Mouse (Mus musculus) layer of hippocampus, adult 18-20 months (tissue): ENCODE measurements around the gene Tob2. TPM values are rescaled to one million over a fixed set of nuclear protein-coding genes. Genes with fewer than 3 reads are reported as not detected.
A peak's percentile ranks its signal among the peaks of the same experiment; 100 is the strongest.

ENCODE experiments used
- DNase-seq, 2 experiments: peaks; one replicate each; pipeline ENCODE4 v3.0.0; 2022; ENCODE audit warnings: low spot score in 2 of 2
- total RNA-seq, 2 experiments: library from RNA; stranded (reverse); gene quantifications; 2 replicates each; pipeline ENCODE4 v1.2.3; 2021

The Tob2 gene
- total RNA-seq, 2 experiments from 2014 or later = 33.8 to 45.2 TPM

DNA sequence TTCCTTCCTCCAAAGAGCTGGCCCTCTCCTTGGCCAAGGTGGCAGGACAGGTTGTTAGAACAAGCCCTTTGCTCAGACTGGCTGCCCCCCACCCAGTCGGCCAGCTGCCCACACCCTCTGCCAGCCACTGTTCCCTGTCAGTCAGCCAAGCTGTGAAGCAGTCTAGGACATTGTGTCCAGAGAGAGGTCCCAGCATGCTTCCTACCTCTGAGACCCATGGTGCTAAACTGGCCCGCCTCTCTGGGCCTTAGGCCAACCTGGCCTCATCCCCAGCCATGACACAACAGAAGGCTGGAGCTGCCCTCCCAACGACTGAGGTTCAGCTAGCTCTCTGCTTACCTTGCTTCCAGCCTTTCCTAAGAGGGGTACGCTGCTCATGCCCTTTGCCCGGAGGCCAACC is 19.0 kb downstream of the Tob2 start:
- DNase-seq = peak in 1 of 2 experiments; percentile 87

DNA sequence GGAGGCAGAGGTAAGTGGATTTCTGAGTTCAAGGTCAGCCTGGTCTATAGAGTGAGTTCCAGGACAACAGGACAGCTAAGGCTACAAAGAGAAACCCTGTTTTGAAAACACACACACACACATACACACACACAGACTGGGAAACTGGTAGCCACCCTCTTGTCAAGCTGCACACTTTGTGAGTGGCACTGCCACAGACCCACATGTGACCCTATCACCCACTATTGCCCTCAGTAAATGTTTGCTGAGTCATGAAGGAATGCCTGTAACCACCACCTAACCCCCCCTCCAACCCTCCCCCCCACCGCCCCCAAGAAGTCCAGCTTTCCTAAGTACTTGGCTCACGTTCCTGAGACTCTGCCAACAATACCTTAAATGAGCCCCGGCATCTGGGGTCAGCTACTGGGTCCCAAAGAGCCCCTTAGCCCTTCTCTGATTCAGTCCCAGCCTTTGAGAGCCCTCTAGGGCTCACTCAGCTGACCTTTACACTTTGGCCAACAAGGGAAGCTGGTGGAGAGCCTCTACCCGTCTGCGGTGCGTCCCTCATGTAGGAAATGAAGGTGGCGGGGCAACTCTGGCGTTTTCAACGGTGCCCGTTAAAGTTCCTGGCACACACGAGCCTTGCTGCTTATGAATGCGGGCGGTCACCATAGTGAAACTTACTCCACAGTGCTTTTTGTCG is 19.9 kb downstream of the Tob2 start:
- DNase-seq = no peak

DNA sequence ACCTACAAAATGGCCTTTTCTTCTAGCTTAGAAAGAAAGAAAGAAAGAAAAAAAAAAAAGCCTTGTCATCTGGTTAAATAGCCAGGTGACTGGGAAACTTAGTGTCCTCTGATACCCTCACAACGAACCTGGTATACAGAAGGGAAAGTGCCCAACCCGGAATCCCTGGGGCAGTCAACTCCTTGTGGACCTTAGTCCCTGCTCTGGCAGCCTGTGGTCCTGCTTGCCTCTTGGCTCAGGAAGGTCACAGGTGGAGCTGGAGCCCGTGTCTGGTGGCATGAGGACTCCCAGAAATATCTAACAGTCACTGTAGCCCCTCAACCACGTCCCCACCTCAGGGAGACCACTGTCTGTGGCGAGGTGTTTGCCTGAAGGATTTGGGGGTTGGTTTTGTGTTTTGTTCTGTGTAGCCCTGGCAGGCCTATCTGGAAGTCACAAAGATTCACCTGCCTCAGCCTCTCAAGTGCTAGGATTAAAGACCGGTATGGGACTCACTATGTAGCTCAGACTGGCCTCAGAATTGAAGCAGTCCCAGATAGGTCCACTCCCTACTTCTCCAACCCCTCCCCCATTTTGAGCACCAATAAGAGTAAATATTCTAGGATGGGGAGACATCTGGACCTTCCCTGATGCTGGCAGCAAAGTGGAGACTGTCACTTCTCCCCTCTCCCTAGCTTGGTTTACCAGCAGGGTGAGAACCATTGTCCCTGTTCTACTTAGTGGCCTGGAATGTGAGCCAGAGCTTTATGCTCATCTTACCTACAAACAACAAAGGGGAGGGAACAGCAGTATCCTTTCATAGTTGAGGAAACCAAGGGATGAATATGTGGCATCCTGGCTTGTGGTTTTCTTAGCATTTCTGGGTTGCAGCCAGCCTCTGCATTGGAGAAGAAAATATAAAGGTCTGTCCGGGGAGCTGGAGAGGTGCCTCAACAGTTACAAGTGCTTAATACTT is 21.4 kb downstream of the Tob2 start:
- DNase-seq = no peak

DNA sequence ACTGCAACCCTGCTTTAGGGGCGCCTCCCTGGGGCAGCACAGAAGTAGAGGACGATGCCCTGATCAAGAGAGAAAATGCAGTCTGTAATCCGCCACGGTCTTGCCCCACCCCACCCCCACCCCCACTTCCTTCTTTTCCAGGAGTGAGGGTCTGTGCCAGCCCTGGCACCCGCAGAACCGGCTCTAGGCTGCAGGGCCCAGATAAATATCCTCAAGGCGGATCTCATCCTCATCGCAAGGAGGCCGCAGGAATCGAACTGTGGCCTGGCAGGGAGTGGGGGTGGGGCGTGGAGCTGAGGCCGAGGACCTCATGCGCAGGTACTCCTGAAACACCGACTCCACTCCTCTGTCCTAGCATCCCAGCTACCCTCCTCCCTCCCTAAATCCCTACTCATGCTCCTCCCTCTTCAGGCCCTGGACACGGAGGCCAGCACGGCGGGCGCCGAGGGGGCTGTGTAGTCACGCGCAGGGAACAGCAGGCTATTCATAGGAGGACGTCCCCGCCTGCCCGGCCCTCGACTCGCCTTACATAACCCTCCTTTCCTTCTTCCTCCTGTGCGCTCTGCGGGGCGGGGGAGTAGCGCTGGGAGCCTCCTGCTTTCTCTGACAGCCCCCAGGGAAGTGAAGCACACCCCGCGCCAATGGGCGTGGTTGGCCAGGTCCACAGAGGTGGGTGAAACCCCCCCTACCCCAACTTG is 22.3 kb downstream of the Tob2 start:
- DNase-seq = peak; percentile 81 to 91

DNA sequence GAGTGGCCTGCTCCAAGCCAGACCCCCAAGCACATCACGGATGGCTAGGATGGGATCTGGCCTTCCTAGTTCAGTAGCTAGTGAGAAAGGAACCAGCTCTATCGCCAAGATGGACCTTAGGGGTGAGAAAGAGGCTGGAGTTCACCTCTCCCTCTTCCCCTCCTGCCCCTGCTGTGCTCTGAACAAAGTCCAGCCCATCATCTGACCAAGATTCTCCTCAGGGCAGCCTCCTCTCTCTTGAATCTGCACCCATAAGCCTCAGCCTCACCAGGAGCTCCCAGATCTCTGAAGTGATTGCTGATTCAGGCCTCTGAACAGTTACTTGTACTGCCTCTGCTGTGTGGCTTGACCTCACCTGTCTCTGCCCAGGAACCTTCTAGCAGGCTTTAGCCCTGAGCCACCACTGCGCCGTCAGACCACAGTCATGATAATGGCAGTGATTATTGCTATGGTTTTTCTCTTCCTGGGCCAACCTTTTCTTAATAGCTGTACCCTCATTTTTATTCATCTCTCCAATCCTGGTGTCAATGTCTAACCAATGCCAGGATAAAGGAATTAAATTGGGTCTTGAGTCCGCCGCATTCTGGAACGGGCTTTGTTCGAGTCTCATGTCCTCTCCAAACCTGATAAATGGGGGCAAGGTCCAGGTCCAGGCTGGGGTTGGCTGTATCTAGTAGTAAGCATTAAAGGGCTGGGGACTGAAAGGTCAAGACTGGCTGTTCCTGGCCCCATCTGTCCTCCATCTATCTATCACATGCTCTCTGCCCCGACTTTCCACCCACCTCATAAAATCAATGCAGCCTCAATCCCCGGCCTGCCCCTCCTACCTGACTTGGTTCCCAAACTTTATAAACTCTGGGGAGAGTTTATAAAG is 23.4 kb downstream of the Tob2 start:
- no peak for DNase-seq

DNA sequence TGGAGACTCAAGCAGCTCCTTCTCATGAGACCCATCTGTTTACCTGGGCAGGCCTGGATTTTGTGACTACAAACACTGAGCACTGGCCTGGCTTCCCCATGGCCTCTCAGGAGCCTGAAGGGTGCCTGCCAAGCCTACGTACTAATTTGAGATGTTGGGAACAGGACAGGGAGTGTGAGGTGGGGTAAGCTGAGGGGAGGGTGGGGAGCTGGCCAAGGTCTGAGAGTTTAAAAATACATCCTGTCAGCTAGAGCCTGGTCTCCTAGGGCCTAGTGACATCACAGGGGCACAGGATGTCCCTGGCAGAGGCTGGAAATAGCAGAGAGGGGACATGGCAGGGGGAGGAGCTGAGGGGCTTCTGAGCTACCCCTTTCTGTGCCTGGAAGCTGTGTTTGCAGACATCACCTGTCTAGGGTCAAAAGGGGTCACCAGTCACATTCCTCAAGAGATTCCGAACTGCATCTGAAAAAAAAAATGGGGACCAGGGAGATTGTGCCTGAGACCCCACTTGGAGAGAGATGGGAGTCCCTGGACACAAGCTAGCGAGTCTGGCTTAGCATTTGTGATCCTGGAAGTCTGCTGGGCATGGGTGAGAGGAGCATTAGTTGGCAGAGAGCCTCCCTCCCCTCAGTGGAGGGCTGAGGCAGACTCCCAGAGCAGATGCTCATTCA is 24.3 kb downstream of the Tob2 start:
- no peak for DNase-seq

DNA sequence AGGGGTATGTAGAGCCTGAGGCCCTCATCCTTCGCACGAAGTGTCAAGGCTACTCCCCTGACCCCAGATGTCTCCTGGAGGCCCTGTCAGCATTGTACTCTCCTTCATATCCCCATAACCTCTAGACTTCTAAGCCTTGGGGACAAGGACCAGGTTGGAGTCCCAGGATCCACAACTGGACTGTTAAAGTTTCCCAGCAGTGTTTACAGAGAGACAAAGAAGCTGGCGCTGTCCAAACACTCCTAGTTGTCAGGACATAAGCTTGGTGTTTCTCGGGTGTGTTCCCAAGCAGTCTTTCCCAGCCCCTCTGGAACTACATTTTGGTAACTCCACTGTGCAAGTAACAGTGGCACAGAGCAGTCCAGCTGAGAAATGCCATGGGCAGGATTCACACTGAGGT is 25.1 kb downstream of the Tob2 start:
- no peak for DNase-seq

DNA sequence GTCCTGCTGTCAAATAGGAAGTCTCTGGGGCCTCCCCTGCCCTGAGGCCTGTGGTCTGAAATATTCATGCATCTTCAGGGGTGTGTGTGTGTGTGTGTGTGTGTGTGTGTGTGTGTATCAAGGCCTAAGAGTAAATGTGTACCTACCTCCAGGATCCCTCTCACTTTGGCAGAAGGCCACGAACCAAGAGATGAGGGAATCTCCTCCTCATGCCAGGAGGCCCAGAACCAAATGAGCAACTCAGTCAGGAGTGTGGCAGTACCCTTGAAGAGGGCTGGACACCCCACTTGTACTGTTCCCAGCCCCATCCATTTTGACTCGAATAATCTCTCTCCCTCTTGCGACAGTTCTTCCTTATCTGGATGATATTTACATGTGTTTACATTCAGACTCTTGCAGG is 26.4 kb downstream of the Tob2 start:
- DNase-seq = no peak

DNA sequence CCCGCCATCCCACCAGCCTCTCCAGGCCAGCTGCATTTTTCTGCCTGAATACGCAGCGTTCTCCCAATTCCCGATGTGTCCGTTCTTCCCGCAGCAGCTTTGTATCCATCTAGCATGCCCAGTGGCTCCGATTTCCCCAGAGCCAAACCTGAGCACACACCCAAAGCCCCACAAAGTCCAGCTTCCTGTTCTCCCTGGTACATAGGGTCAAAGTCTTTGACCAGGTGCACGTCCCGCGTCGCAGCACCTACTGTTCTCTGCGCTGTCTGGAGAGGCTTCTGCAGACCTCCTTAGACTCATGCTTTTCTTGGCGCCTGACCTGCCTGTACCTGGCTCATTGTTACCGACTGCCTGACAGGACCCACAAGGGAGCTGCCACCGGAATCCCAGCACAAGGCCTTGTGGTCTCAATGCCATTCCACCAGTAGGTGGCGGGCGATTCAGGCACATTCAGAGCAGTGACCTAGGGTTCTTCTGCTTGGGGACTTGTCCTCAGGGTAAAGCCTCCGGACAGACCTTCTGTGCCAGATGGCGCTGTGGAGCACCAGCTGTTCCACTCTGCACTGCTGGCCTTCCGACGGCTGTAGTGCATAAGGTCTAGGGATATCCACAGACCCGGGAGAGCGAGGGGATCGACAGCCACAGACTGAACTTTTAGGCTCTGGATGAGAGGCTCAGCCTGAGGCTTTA is 27.3 kb downstream of the Tob2 start:
- DNase-seq = peak; percentile 64 to 92

DNA sequence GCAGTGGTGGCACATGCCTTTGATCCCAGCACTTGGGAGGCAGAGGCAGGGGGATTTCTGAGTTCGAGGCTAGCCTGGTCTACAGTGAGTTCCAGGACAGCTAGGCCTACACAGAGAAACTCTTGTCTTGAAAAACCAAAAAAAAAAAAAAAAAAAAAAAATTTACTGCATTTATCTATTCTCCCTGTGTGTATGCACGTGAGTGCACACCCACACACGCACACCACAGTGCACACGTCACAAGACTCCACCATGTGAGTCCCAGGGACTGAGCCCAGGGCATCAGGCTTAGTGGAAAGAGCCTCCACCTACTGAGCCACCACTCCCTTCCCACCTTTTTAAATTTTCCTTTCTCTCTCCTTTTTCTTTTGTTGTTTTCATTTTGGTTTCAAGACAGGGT is 28.1 kb downstream of the Tob2 start:
- DNase-seq = no peak

DNA sequence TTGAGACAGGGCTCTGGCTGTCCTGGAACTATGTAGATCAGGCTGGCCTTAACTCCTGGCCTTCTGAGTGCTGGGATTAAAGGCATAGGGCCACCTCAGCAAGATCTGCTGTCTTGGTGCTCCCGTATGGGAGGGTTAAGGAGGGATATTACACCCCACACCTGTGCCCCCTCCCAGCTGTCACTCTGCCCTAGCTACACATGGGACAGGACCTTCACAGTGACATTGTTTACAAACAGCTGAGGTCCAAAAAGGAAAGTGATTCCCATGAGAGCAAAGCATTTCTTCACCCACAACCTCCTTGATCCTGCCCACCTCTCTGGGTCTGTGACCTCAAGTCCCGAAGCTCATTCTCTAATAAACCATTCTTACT is 29.4 kb downstream of the Tob2 start:
- no peak for DNase-seq

DNA sequence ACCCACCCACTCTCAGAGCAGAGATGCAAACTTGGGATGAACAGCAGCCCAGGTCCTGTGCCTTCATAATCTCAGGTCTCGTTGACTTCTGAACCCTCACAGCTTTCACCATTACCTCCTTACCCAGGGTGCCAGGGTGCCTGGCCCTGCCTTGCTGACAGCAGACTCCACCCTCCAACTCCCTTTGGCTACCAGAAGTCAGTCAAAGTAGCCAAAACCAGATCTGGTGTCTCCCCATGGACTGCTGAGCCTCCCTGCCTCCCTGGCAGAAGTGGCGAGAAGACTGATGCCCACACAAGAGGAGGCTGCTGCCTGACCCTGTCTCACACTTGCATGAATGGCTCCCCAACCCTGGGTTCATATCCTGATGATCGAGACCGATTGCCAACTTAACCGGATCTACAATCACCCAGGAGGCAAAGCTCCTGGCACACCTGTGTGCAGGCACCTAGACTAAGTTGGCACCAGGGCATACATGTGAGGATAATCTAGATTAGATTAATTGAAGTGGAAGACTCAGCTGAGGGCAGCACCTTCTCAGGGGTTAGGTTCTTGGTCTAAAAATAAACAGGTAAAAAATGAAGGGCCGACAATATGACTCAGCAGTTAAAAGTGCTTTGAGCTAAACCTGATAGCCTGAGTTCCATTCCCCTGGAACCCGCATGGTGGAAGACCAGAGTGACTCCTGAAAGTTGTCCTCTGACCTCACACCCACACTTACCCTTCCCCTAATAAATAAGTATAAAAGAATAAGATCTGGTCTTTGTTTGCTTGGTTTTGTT is 30.0 kb downstream of the Tob2 start:
- DNase-seq = no peak

DNA sequence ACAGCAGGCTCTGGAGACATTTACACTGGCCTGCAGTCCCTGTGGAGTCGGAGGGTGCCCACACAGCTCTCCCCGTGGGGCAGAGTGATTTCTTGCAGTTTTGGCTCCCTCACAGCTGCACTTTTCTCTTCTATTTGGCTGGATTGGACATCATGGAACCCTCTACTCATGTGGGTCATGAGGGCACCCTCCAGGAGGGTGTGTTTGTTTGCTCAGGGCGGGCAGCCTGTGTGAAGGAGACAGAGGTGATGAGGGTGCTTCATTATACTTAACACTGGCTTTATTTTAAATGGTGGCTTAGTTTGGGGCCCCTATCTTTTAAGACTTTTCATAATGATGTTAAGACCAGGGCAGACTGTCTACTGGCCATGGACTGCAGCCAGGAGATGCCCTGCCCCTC is 33.8 kb downstream of the Tob2 start:
- DNase-seq = no peak

DNA sequence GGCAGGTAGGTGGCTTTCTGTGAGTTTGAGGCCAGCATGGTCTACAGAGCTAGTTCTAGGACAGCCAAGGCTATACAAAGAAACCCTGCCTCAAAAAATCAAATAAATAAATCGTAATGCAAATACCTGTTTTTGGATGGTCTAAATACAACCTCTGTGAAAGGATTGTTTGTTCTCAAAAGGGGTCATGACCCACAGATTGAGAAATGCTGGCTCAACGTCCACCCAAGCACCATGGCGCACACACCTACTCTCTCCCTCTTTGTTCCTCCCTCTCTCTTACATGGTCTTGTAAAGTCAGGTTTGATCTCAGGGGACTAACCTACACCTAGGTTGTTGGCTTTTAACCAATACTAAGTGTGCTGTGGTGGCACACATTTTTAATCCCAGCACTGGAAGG is 36.0 kb downstream of the Tob2 start:
- DNase-seq = no peak

DNA sequence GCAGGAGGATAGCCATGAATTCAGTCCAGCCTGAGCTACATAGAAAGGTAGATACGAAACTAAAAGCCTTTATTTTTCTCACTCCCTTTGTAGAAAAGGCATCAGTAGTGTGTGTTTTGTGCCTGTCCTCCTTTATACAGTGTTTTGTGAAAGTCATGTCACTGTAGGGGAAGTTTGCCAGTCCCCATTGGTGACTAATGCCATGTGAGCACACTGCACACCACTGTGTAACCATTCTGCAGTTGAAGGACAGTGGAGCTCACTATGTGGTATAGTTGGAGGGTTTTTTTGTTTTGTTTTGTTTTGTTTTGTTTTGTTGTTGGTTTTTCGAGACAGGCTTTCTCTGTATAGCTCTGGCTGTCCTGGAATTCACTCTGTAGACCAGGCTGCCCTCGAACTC is 40.2 kb downstream of the Tob2 start:
- no peak for DNase-seq

DNA sequence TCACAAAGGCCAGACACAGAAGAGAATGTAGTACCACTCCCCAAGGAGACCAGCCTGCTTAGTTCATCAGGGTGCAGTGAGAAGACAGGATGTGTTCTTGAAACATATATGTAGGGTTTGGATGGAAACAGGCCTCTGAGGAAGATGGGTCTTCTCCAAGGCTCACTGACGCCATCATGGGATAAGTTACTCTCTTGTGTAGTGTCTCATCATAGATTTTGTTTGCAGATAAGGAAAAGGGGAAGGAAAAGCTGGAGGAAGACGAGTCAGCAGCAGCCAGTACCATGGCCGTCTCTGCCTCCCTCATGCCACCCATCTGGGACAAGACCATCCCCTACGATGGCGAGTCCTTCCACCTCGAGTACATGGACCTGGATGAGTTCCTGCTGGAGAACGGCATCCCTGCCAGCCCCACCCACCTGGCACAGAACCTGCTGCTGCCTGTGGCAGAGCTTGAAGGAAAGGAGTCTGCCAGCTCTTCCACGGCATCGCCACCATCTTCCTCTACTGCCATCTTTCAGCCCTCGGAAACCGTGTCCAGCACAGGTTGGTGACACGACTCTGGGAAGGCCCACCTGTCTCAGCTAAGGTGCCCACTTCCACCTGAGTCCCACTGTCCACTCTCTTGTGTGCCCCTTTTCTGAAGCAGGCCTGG is 43.8 kb downstream of the Tob2 start:
- DNase-seq = no peak

DNA sequence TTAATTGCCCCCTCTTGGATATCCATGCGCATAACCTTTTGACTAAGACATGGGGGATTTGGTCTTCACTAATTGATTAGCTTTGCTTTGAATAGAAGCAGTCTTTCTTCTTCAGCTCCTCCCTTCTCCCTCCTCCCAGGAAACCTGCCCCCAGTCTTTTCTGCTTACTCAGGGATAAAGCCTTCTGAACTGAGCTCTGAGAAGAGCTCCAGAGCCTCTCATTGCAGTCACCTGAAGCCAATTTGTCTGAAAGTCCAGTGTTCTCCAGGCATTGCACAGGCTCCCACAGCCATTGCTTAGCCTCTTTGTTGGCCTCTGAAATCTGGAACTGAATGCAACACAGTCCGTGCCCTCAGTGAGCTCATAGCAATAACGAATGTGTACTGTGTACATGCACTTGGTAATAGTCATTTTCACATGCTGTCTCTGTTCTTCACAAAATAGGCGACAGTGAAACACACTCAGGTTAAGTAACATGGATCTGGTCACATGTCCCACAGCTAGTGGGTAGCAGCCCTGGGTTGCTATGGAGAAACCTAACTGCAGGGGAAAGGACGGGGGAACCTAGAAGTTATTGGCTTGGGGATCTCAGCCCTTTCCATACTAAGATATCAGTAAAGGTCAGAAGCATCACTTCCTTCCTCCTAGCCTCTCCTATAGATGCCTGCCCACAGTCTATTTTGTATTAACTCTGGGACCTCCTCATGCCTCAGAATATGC is 44.5 kb downstream of the Tob2 start:
- no peak for DNase-seq
